Mouse (Mus musculus): ENCODE measurements around the gene Pak1ip1. TPM values are rescaled to one million over a fixed set of nuclear protein-coding genes. Genes with fewer than 3 reads are reported as not detected.

Pak1ip1 gene
- 86.3 and 87.4 TPM in 2 replicates for polyA plus RNA-seq (2015; fragmentation: Nextera tagmentation; extraction: Ambion mirVana)

DNA sequence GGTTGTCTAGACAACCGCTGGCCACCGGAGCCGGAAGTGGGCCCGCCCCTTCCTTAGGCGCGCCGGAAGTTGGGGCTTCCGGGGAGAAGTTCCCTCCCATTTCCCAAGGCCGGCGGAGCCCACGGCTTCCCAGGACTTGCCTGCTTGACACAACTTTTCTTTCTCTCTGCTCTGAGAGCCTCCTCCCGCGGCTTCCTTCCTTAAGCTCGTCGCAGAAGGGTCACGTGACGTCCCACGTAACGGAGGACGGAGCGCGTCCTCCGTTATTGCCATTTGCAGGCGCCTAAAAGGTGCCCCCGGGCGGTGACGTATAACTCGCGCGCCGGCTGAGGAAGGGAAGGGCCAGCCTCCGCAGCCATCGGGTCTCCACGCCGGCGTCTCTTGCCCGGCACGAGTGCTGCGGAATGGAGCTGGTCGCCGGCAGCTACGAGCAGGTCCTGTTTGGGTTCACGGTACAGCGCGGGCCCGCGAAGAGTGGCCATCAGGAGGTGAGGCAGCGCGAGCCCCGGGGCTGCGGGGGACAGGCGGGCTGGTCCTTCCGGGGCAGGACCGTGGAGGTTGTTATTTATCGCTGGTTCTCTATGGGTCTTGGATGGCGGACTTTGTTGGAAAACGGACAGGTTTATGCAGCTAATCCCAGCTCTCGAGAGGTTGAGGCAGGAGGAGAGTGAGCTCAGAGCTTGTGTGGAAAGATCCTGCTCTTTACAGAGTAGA is at the start of gene Pak1ip1:
TSS of gene Pak1ip1 (plus strand) at position 98 of the 714 bp plus-strand sequence.
- Histone ChIP-seq H3K4me1 (peaks cover 21% of the 10 kb centered on the region), H3K4me3 (peak within 1 kb of the TSS; percentile 94), H3K9me3 (replicated peaks) (no peaks in the 10 kb centered on the region), H3K4me2 (peak within 1 kb of the TSS; percentile 89), H3K9ac (peak within 1 kb of the TSS; percentile 87), H3K27me3 (no peaks in the 10 kb centered on the region), H3K27ac (peak within 1 kb of the TSS; percentile 96), H3K36me3 (ENCODE audit: poor library complexity, severe bottlenecking) (peaks cover 10% of the 10 kb centered on the region)
- WGBS: under 1% methylated on average over 58 of the region's 58 CpGs
- peak; percentile 97 for ATAC-seq

DNA sequence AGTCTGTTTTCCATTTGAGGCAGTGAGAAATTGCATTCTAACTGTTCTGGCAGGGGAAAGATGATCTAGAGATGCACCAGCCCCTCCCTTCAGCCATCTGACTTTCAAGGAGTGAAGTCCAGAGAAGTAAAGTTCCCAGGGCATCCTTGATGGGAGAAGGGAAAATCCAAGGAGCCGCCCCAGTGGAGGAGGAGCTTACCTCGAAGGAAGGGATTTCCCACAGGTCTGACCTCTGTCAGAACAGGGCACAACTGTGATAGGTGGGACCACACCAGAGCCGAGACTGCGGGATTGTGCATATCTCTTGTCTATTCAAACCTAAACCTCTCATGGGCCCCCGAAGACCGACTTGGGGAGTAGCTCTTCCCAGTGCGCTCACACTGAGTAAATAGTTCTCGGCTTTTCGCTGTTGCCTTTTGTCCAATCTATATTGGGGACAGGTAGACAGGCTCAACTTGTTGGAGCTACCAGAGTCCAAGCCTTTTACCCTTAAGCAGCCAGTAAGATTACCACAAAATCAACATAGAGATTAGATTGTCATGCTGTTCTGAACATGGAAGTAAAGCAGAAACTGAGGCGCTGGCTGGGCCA is 49.3 kb upstream of the Pak1ip1 start:
- Histone ChIP-seq H3K27ac (no peak overlapping the region), H3K4me1 (0 out of 2 replicates have a peak, but pooled peaks cover 4% of the 10 kb centered on the region), H3K4me3 (no peak overlapping the region), H3K9me3 (replicated peaks) (no peaks in the 10 kb centered on the region; the same call in 1 of the 2 replicates), H3K36me3 (ENCODE audit: poor library complexity, severe bottlenecking) (no peaks in the 10 kb centered on the region; the same call in 1 of the 2 replicates), H3K9ac (no peak overlapping the region), H3K27me3 (no peaks in the 10 kb centered on the region), H3K4me2 (no peak overlapping the region)
- 82% methylated on average over 10 of the region's 10 CpGs for WGBS
- ATAC-seq: no peak

DNA sequence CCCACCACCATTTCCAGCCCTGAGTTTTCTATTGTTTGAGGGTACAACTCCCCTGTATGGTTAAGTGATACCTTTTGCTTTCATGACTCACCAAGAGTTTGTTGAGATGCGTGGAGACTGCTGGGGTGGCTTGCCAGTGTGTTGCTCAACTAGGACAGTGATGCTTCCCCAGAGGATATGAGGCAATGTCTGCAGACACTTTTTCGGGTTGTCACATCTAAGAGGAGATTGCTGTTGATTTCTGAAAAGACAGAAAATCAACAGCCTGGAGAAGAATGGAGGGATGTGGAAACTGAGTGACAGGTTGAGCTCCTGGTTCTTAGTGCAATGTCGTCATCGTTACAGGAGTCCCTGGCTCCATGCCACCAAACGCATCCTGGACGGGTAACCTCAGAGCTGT is 47.6 kb upstream of the Pak1ip1 start:
- Histone ChIP-seq H3K36me3 (ENCODE audit: poor library complexity, severe bottlenecking) (no peaks in the 10 kb centered on the region; the same call in 1 of the 2 replicates), H3K4me1 (no peaks in the 10 kb centered on the region), H3K4me2 (no peak overlapping the region), H3K27ac (no peak overlapping the region), H3K9me3 (replicated peaks) (no peaks in the 10 kb centered on the region; the same call in 1 of the 2 replicates), H3K4me3 (no peak overlapping the region), H3K27me3 (no peaks in the 10 kb centered on the region), H3K9ac (no peak overlapping the region)
- WGBS: 69% methylated on average over 6 of the region's 6 CpGs
- ATAC-seq: no peak

DNA sequence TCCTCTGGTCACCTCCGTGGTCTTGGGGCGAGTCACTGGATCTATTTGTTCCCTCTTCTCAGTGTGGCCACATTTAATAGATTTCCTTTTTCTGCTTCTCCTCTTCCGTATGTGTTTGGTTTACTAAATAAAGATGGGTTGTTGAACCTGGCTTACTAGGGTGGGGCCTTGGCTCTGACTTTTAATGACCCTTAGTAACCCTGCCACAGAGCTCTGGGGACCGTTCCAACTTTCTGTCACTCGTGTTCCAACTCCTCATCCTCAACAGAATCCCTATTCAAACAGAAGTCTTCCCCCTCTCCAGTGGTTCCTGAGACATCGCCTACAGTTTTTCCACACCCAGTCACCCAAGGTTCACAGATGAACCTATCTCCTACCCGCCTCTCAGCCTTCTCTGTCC is 45.0 kb upstream of the Pak1ip1 start:
- no peak for ATAC-seq
- Histone ChIP-seq H3K4me1 (no peaks in the 10 kb centered on the region), H3K36me3 (ENCODE audit: poor library complexity, severe bottlenecking) (no peaks in the 10 kb centered on the region; the same call in 1 of the 2 replicates), H3K9me3 (replicated peaks) (no peaks in the 10 kb centered on the region; the same call in 1 of the 2 replicates), H3K4me2 (no peak overlapping the region), H3K27ac (no peak overlapping the region), H3K9ac (no peak overlapping the region), H3K4me3 (no peak overlapping the region), H3K27me3 (no peaks in the 10 kb centered on the region)
- WGBS: 86% methylated on average over 7 of the region's 7 CpGs

DNA sequence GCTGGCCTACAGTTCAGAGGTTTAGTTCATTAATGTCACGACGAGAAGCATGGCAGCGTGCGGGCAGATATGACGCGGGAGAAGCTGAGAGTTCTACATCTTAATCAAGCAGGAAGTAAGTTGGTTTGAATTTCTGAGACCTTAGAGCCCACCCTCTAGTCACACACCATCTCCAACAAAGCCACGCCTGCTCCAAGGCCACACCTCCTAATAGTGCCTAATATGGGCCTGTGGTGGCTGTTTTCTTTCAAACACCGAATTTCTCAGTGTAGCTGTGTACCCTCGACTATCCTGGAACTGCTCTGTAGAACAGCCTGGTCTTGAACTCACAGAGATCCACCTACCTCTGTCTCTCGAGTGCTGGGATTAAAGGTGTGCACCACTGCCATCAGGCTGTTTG is 33.2 kb upstream of the Pak1ip1 start:
- ATAC-seq: no peak
- 95% methylated on average over 10 of the region's 10 CpGs for WGBS

DNA sequence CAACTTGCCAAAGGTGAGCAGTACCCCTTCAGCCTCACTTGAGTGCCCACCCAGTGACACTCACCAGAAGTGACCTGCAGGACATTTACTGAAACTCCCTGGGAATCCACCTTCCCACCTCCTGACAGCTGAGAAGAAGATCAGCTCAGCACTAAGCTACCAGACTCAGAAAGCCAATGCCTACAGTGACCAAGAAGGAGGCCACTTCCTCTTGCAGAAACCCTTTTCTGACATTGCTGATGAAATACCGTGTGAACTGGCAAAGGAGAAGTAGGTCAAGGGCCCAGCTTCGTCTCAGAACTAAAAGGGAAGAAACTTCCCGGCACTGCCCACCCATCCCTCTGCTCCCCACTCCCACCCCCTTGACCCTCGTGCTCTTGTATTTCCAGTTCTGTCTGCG is 32.3 kb upstream of the Pak1ip1 start:
- 83% methylated on average over 5 of the region's 5 CpGs for WGBS
- ATAC-seq: no peak
- H3K9ac ChIP-seq: no peak overlapping the region
- H3K4me1 ChIP-seq: no peaks in the 10 kb centered on the region
- H3K27me3 ChIP-seq: no peaks in the 10 kb centered on the region
- H3K36me3 ChIP-seq (ENCODE audit: poor library complexity, severe bottlenecking): no peaks in the 10 kb centered on the region
- H3K4me2 ChIP-seq: no peak overlapping the region
- no peak overlapping the region for H3K4me3 ChIP-seq
- no peaks in the 10 kb centered on the region for H3K9me3 ChIP-seq (replicated peaks)
- H3K27ac ChIP-seq: no peak overlapping the region

More for the DNA sequence above, 33.2 kb upstream of the Pak1ip1 start:
- no peaks in the 10 kb centered on the region for H3K4me1 ChIP-seq
- no peak overlapping the region for H3K4me3 ChIP-seq
- H3K9me3 ChIP-seq (replicated peaks): no peaks in the 10 kb centered on the region
- H3K4me2 ChIP-seq: no peak overlapping the region
- H3K27me3 ChIP-seq: no peaks in the 10 kb centered on the region
- no peak overlapping the region for H3K9ac ChIP-seq
- no peaks in the 10 kb centered on the region for H3K36me3 ChIP-seq (ENCODE audit: poor library complexity, severe bottlenecking)
- no peak overlapping the region for H3K27ac ChIP-seq

DNA sequence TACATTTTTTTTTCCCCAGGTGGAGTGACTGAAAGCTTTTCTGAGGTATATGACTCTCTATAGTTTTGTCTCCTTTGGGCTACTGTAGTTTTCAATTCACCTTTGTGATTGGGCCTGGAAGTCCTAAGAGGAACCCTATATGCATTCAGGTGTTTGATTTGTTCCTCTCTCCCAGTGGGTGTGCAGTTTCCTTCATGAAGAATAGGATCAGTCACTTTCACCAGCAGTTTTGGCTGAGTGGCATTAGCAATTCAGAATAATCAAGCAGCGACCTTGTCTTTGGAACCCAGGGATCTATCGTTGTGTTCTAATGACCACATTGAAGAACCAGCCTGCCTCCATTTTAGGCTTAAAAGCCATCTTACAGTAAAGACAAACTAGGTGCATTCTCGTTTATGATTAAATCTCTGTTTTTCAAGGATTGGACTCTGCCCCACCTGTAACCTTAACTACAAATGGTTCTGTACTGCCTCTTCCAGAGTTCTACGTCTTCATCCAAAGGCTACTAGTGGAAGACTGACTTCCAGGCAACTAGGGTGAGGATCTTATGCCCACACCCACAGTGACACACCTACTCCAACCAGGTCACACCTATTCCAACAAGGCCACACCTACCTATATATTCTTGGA is 30.9 kb upstream of the Pak1ip1 start:
- no peaks in the 10 kb centered on the region for H3K9me3 ChIP-seq (replicated peaks)
- no peak overlapping the region for H3K27ac ChIP-seq
- H3K36me3 ChIP-seq (ENCODE audit: poor library complexity, severe bottlenecking): no peaks in the 10 kb centered on the region
- H3K4me3 ChIP-seq: no peak overlapping the region
- no peaks in the 10 kb centered on the region for H3K27me3 ChIP-seq
- H3K4me2 ChIP-seq: no peak overlapping the region
- 88% methylated on average over 4 of the region's 4 CpGs for WGBS
- H3K9ac ChIP-seq: no peak overlapping the region
- no peaks in the 10 kb centered on the region for H3K4me1 ChIP-seq
- no peak for ATAC-seq

DNA sequence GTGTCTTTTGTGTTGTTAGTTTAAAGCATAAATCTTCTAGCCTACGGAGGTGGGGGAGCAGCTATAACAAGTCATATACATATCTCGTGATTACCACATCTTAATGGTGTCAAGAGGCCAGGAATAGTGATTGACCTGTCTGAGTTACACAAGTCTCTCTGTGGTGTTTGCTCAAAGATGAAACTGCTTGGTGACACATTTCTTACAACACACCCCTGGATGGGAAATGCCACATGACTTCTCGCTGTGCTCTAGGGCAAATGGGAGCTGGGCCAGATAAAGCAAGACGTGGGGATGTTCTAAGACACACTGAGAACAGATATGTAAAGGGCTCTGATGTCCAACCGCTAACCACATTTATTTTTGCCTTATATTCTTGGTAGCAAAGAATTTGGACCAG is 29.6 kb upstream of the Pak1ip1 start:
- Histone ChIP-seq H3K4me2 (no peak overlapping the region), H3K9me3 (replicated peaks) (no peaks in the 10 kb centered on the region), H3K9ac (no peak overlapping the region), H3K4me1 (no peaks in the 10 kb centered on the region), H3K4me3 (no peak overlapping the region), H3K27me3 (no peaks in the 10 kb centered on the region), H3K36me3 (ENCODE audit: poor library complexity, severe bottlenecking) (no peaks in the 10 kb centered on the region), H3K27ac (no peak overlapping the region)
- WGBS: 95% methylated on average over 5 of the region's 5 CpGs
- no peak for ATAC-seq

DNA sequence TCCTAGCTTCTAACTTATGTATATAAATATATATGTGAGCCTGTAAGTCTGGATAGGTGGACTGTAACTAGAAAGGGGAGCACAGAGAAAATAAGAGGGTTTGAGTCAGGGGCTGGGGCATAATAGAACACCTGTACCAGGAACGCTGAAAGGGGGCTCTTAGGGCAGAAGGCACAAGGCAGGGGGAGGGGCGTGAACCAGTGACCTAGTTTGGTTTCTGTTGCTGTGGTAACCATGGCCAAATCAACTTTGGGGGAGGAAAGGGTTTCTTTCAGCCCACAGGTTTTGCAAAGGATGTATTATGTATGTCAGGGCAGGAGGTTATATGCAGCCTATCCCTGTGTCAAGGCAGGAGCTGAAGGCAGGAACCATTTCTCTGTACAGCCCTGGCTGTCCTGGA is 29.0 kb upstream of the Pak1ip1 start:
- no peak overlapping the region for H3K27ac ChIP-seq
- no peaks in the 10 kb centered on the region for H3K9me3 ChIP-seq (replicated peaks)
- no peaks in the 10 kb centered on the region for H3K36me3 ChIP-seq (ENCODE audit: poor library complexity, severe bottlenecking)
- 77% methylated on average over 2 of the region's 2 CpGs for WGBS
- no peak overlapping the region for H3K9ac ChIP-seq
- H3K27me3 ChIP-seq: no peaks in the 10 kb centered on the region
- H3K4me1 ChIP-seq: no peaks in the 10 kb centered on the region
- no peak overlapping the region for H3K4me3 ChIP-seq
- H3K4me2 ChIP-seq: no peak overlapping the region
- ATAC-seq: no peak

DNA sequence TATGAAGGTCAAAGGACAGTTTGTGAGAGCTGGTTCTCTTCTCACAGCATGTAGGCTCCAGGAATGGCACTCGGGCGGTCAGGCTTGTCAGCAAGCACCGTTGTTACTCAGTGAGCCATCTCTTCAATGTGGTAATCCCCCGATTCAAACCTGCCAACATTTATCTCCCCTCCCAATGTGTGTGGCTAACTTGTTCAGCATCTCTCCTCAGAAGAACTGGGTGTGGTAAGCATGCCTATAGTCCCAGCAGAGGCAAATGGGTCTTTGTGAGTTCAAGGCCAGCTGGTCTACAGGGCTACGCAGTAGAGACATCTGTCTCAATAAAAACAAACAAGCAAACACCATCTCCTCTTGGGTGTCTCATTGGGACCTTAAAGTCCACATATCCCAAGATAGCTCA is 27.8 kb upstream of the Pak1ip1 start:
- no peaks in the 10 kb centered on the region for H3K9me3 ChIP-seq (replicated peaks)
- no peak overlapping the region for H3K4me3 ChIP-seq
- H3K4me1 ChIP-seq: no peaks in the 10 kb centered on the region
- H3K9ac ChIP-seq: no peak overlapping the region
- H3K36me3 ChIP-seq (ENCODE audit: poor library complexity, severe bottlenecking): no peaks in the 10 kb centered on the region
- no peak overlapping the region for H3K27ac ChIP-seq
- no peak overlapping the region for H3K4me2 ChIP-seq
- H3K27me3 ChIP-seq: no peaks in the 10 kb centered on the region
- no peak for ATAC-seq
- WGBS: 87% methylated on average over 5 of the region's 5 CpGs

DNA sequence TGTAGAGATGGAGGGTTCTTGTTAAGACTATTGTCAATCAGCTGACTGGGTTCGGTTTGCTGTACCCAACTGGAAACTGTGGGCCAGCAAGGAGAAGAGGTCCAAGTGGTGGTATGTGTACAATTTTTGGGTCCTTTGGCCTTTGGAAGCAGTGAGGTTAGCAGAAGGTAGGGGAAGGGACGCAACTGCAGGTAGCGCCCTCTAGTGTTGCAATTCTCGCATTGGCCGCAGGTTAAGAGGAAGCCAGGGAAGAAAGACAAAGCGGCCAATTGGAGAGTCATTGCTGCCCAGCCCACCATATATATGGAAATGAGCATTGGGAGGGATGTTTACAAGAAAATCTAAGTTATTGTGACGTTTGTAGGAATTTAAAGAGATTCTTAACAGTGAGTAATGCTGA is 23.2 kb upstream of the Pak1ip1 start:
- Histone ChIP-seq H3K27ac (no peak overlapping the region), H3K9ac (no peak overlapping the region), H3K4me2 (no peak overlapping the region), H3K4me3 (no peak overlapping the region), H3K36me3 (ENCODE audit: poor library complexity, severe bottlenecking) (no peaks in the 10 kb centered on the region), H3K9me3 (replicated peaks) (no peaks in the 10 kb centered on the region), H3K4me1 (no peaks in the 10 kb centered on the region), H3K27me3 (no peaks in the 10 kb centered on the region)
- WGBS: 11% methylated on average over 7 of the region's 7 CpGs
- ATAC-seq: no peak

DNA sequence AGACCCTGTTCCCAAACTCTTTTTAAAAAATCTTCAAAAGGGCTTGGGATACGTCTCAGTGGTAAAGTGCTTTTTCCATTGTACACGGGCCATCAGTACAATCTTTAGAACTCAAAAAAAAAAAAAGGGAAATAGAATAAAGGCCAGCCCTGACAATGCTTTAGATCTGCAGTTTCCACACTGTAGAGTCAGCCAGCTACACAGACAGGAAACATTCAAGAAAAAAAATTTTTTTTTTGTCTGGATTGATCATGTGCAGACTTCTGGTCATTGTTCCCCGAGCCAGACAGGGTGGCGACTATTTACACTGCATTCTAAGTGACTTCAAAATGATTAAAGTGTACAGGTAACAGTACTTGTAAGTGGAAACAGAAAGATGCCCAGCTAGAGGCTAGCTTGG is 22.2 kb upstream of the Pak1ip1 start:
- Histone ChIP-seq H3K9ac (no peak overlapping the region), H3K4me1 (no peaks in the 10 kb centered on the region), H3K4me2 (no peak overlapping the region), H3K27me3 (no peaks in the 10 kb centered on the region), H3K9me3 (replicated peaks) (no peaks in the 10 kb centered on the region), H3K4me3 (no peak overlapping the region), H3K27ac (no peak overlapping the region), H3K36me3 (ENCODE audit: poor library complexity, severe bottlenecking) (no peaks in the 10 kb centered on the region)
- no peak for ATAC-seq
- WGBS: 81% methylated on average over 4 of the region's 4 CpGs

Data from forebrain, embryonic 13.5 days (tissue).